Mouse (Mus musculus): ENCODE measurements around the gene Tmem259.

DNA sequence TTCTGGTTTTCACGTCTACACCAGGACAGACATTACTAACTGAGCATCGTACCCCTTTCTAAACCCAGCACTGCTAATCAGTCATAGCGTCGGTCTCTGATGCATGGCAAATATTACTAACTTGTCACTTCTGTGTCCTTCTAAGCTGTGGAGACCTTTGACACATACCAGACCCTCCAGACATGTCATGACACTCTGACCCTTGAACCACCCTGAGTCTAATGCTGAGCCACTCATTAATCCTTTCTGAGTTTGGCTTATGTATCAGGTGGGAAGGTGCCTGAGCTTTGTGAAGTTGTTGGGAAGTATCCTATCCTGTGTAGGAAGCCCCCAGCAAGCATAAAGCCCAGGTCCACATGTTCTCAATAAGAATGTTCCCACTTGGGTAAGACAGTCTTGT lies 34.3 kb downstream of the Tmem259 start:
- TF ChIP-seq CTCF (IDR thresholded peaks at IDR 0.05; ENCODE audit: low read depth, low read length), result no peak
- TF ChIP-seq POLR2AphosphoS5 (IDR thresholded peaks at IDR 0.05; ENCODE audit: insufficient replicate concordance, low read depth, low read length), result no peak
- no peak for TF ChIP-seq GATA1 (IDR thresholded peaks at IDR 0.05; ENCODE audit: borderline replicate concordance, low read length)
